Mouse (Mus musculus) spleen, postnatal 10 days (tissue): ENCODE data around the gene Kctd10.

Source experiments
- DNase-seq, 2 experiments: peaks; one replicate each; pipeline ENCODE4 v3.0.0; 2021 to 2022; ENCODE audit warnings: low spot score in 2 of 2

The Kctd10 gene

DNA sequence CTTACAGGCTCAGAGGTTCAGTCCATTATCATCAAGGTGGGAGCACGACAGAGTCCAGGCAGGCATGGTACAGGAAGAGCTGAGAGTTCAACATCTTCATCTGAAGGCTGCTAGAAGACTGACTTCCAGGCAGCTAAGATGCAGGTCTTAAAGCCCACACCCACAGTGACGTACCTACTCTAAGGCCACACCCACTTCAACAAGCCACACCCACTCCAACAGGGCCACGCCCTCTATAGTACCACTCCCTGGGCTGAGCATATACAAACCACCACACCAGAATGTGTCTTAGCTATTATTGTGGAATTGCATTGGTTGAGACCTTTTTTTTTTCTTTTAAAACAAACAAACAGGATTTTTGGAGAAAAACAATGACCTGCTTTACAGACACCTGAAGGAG, 34.8 kb downstream of the Kctd10 start:
- peak in 1 of 2 experiments; percentile 50 for DNase-seq

DNA sequence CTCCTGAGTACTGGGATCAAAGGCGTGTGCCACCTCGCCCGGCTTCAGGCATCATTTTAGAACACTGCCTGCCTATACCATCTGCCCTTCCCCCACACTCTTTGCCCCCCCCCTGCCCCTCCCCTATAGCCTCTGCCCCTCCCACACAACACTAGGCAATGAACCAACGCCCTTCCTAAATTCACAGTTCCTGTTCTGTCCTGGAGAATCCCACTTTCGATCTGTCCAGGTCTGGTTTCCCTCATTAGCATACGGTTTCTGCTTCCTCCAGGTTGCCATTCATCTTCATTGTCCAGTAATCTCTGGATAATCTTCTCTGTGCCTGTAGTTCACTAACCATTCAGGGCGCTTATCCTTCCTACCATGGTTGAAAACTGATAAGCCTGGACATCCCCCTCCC, 36.7 kb downstream of the Kctd10 start:
- DNase-seq = no peak

DNA sequence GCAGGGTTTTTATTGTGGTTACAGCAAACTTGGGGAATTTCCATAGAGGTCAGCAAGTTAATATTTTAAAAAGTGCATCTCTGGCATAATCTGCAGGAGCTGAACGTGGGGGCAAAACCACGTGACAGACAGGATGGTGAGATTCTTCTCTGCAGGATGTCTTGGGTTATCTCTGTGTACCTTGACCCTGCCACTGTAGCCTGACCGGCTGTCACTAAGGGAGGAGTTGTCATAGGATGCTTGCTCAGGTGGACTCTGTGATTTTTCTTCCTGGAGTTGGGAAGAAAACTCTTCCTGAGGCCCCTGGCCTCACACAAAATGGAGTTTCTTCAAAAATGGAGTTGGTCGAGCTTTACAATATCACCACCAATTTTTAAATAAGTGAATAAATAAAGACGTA, 37.3 kb downstream of the Kctd10 start:
- no peak for DNase-seq

DNA sequence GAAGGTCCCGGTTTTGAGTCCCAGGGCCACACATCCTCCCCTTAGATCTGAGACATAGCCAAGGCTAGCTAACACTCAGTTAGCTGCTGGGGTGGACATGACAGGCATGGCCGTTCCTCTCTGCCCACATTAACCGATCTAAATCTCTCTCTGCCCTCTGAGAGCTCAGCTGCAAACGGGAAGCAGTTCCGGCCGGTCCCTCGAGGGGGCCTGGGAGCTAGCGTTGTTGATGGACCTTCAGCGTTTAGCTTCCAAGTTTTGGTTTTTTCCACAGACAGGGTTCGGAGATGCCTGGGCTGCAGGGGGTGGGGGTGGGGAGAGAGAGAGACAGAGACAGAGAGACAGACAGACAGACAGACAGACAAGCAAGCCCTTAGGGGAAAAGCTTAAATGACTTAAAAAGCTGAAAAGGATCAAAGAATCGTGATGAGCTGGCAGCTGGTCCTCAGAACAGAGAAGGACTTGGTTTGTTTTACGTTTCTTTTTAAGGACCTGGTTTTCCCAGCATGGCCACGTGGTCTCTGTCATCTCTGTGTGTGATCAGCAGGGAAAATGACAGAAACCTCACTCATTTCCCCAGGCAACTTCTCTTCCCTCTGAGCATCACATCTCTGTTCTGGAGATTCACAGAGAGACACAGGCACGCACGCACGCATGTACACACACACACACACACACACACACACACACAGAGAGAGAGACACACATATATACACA, 56.4 kb downstream of the Kctd10 start:
- DNase-seq = peak in 1 of 2 experiments; percentile 70

DNA sequence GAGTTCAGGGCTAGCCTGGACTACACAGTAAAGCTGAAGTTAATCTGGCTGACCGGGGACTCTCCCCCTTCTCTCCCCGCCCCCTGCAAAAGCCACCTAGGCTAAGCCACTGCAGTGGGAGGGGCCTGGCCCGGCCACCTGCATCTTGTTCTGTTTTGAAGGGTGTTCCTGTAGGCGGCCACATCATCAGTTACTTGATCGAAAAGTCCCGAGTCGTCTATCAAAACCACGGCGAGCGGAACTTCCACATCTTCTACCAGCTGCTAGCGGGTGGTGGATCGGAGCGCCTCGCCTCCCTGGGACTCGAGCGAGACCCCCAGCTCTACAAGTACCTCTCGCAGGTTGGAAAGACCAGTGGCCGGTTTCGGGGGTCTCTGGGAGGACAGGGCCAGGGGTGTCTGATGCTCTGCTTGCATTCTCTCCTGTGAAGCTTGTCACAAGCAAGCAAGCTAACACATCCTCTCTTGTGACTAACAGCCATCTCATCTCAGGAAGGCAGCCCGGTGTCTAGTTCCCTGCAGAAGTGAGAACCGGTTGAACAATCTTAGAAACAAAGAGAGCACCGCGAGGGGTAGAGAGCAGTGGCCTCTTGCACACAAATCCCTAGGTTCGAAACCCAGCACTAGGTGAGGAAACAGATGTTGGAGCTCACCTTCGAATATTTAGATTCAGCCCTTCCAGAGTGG, 57.1 kb downstream of the Kctd10 start:
- DNase-seq = peak in 1 of 2 experiments; percentile 67
